17 mouse cellular contexts compared by ENCODE assay signal in genomic region chr3:145693361-145693760, GRCm38 (mm10). TPM values are rescaled to one million over a fixed set of nuclear protein-coding genes. Genes with fewer than 3 reads are reported as not detected.
"Had no signal": no experiment of that assay in that cellular context is flagged by ENCODE, and none has a peak within 500 bp of the region (broad histone marks: within the 10 kb centered on the region; RNA-seq: fewer than 3 reads in every experiment).

No protein-coding gene starts in this region.

- H3K27ac ChIP-seq: macrophage; midbrain, embryonic 13.5 days; midbrain, embryonic 15.5 days; neural tube, embryonic 12.5 days; stomach, postnatal 0 days had no signal

- DNase-seq: lung, adult 2 months; lung, postnatal 14 days; lung, postnatal 36 days; right cerebral cortex, postnatal 14 days; thymus, adult 2 months; thymus, postnatal 25 days had no signal

- H3K4me1 ChIP-seq: megakaryocyte, embryonic 14.5 days; midbrain, embryonic 13.5 days; midbrain, embryonic 15.5 days; neural tube, embryonic 12.5 days; stomach, embryonic 15.5 days had no signal

- H3K4me3 ChIP-seq: lung, embryonic 15.5 days; megakaryocyte, embryonic 14.5 days; midbrain, embryonic 13.5 days; midbrain, embryonic 15.5 days; neural tube, embryonic 12.5 days; stomach, embryonic 15.5 days had no signal

RNA-seq across cellular contexts. Expression of gene Ccn1, which starts 43.6 kb away (rescaled TPM):
- total RNA-seq: megakaryocyte progenitor cell, adult 5-6 weeks; monocyte, adult 5-6 weeks; neutrophil, adult 5-6 weeks had no signal
